ENCODE assay signal across 18 mouse cellular contexts in the genomic region with DNA sequence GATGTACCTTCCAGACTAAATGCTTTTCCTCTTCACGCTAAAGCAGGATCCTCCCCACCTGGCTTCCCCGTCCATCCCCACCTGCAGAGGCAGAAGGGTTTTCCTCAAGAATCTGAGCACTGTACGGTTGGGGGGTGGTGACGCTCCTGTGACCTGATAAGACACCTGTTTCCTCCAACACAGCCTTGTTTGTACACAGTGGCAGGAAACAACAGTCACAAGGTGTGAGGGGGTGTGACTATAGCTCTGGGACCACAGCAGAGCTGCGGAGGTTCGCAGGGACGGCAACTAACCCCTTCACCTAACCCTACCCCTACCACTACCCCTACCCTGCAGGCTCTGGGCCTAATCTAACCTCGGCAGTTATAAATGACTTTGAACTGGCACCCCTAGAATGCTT. TPM values are rescaled to one million over a fixed set of nuclear protein-coding genes. Genes with fewer than 3 reads are reported as not detected.
DNase-seq lines count a peak whose midpoint lies in the region; ATAC-seq and TF ChIP-seq lines count a peak whose summit lies in the region.
"Had no signal": no experiment of that assay in that cellular context is flagged by ENCODE, and none has a peak within 500 bp of the region (broad histone marks: within the 10 kb centered on the region; RNA-seq: fewer than 3 reads in every experiment).

No protein-coding gene starts in this region.

- peak overlapping the region; percentile 61; the same call in 1 of the 2 replicates for H3K27ac ChIP-seq in heart, postnatal 0 days (ENCODE audit: low read depth)
- H3K27ac ChIP-seq: hindbrain, embryonic 13.5 days; layer of hippocampus, adult 2 months; liver, embryonic 13.5 days; midbrain, embryonic 15.5 days had no signal

- H3K4me2 ChIP-seq in heart, postnatal 0 days (ENCODE audit: low read depth, low read length): peak overlapping the region; percentile 20; the same call in 1 of the 2 replicates
- H3K4me2 ChIP-seq: hindbrain, embryonic 13.5 days; liver, embryonic 13.5 days; midbrain, embryonic 15.5 days had no signal

- H3K4me3 ChIP-seq in heart, postnatal 0 days (ENCODE audit: low read depth, low read length): peak overlapping the region; percentile 7; the same call in 1 of the 2 replicates
- H3K4me3 ChIP-seq: hindbrain, embryonic 13.5 days; layer of hippocampus, adult 2 months; liver, embryonic 13.5 days; midbrain, embryonic 15.5 days had no signal

- peaks cover 27% of the 10 kb centered on the region for H3K4me1 ChIP-seq in heart, postnatal 0 days (ENCODE audit: control insufficient read depth, insufficient read depth)
- H3K4me1 ChIP-seq: midbrain, embryonic 15.5 days had no signal

- H3K9ac ChIP-seq in heart, postnatal 0 days (replicated peaks; ENCODE audit: low read depth, low read length): no peak overlapping the region; the same call in 1 of the 2 replicates
- H3K9ac ChIP-seq: hindbrain, embryonic 13.5 days; liver, embryonic 13.5 days; midbrain, embryonic 15.5 days had no signal

- H3K27me3 ChIP-seq in heart, postnatal 0 days (ENCODE audit: control insufficient read depth, insufficient read depth, low read length): no peaks in the 10 kb centered on the region
- H3K27me3 ChIP-seq: hindbrain, embryonic 13.5 days; midbrain, embryonic 15.5 days had no signal

- WGBS in heart, postnatal 0 days: 69% methylated on average over 8 of the region's 8 CpGs

- no peak for TF ChIP-seq EP300 in heart, postnatal 0 days (IDR thresholded peaks at IDR 0.05; ENCODE audit: low read depth)

- no peak for ATAC-seq in heart, postnatal 0 days (ENCODE audit: insufficient read depth, low read depth)
- ATAC-seq in neutrophil, adult 5-6 weeks (ENCODE audit: extremely low read depth, insufficient number of reproducible peaks, low FRiP score, poor library complexity, severe bottlenecking): peak; percentile 21; the same call in 1 of the 2 replicates
- ATAC-seq: forebrain, embryonic 14.5 days; intestine, embryonic 16.5 days; midbrain, embryonic 15.5 days had no signal

- intact Hi-C loops in heart, postnatal 10 days (cut with DNase I): no loop called here

- no peaks in the 10 kb centered on the region for H3K9me3 ChIP-seq in heart, postnatal 0 days (replicated peaks; ENCODE audit: control insufficient read depth, low read length)
- H3K9me3 ChIP-seq: G1E; hindbrain, embryonic 13.5 days; liver, embryonic 13.5 days; midbrain, embryonic 15.5 days had no signal

- H3K36me3 ChIP-seq in heart, postnatal 0 days (replicated peaks; ENCODE audit: control insufficient read depth, insufficient read depth, low read length): no peaks in the 10 kb centered on the region; the same call in 1 of the 2 replicates
- H3K36me3 ChIP-seq: G1E; hindbrain, embryonic 13.5 days; liver, embryonic 13.5 days; midbrain, embryonic 15.5 days had no signal

- no peak for DNase-seq in heart, postnatal 0 days (ENCODE audit: low spot score)
- no peak for DNase-seq in heart, postnatal 10 days
- peak; percentile 93 for DNase-seq in T-cell, adult 2 months (ENCODE audit: low spot score)
- DNase-seq in thymus, postnatal 36 days: peak; percentile 82 to 89
- no peak for DNase-seq in adrenal gland, postnatal 4 days (ENCODE audit: low spot score in 2 of 2)
- no peak for DNase-seq in MN1 (ENCODE audit: low spot score)
- DNase-seq in spleen, adult 12 weeks (ENCODE audit: low spot score): no peak
- DNase-seq: cerebellum, postnatal 25 days; kidney, postnatal 10 days; liver, embryonic 13.5 days; right cerebral cortex, postnatal 25 days had no signal

- TF ChIP-seq CTCF in heart, postnatal 0 days (IDR thresholded peaks at IDR 0.05; ENCODE audit: low read depth): no peak

RNA-seq across cellular contexts. Expression of a gene that starts 7.4 kb away (rescaled TPM):
- total RNA-seq in heart, postnatal 0 days (2014; rRNA removed; ENCODE audit: low replicate concordance): 0.15 and 5.2 TPM in 2 replicates
- polyA plus RNA-seq in heart, postnatal 0 days (2015; fragmentation: Nextera tagmentation; extraction: Ambion mirVana): 0.88 and 1.1 TPM in 2 replicates
- 1 to 10 TPM; 3.3 to 6.2 TPM for total RNA-seq in heart, postnatal 10 days (2021)
- 32.0 and 34.7 TPM in 2 replicates for total RNA-seq in neutrophil, adult 5-6 weeks (2017)
- 10 to 100 TPM; 66.8 to 71.8 TPM for total RNA-seq in adrenal gland, postnatal 4 days (2021)
- total RNA-seq: G1E had no signal
- polyA plus RNA-seq: G1E had no signal

RNA-seq across cellular contexts. Expression of a gene that starts 43.6 kb away (rescaled TPM):
- total RNA-seq in heart, postnatal 0 days (2014; rRNA removed; ENCODE audit: low replicate concordance): 158 and 163 TPM in 2 replicates
- polyA plus RNA-seq in heart, postnatal 0 days (2015; fragmentation: Nextera tagmentation; extraction: Ambion mirVana): 492 and 524 TPM in 2 replicates
- total RNA-seq in heart, postnatal 10 days (2021): 100 to 1,000 TPM; 239 to 266 TPM
- 80.5 and 92.6 TPM in 2 replicates for total RNA-seq in neutrophil, adult 5-6 weeks (2017)
- 100 to 1,000 TPM; 362 to 376 TPM for total RNA-seq in adrenal gland, postnatal 4 days (2021)

Comparison
In these comparisons a context has a peak if more than half of its experiments do, and no peak if none do; other contexts are left out.
1. DNase-seq: peak in T-cell, adult 2 months (single experiment) and thymus, postnatal 36 days (2 of 2); none in heart, postnatal 0 days (single experiment), heart, postnatal 10 days (0 of 2), adrenal gland, postnatal 4 days (0 of 2), MN1 (single experiment) and spleen, adult 12 weeks (single experiment).